Mouse (Mus musculus) T-helper 17 cell (primary cell): ENCODE measurements at regions not wholly inside any gene's neighbourhood (a gene's known extent, or its start where the extent isn't known, plus 50 kb on each side); places are given as distances from the start of the nearest gene placed in this dataset.

Source experiments
- in situ Hi-C, 2 experiments: fragments of 300-600 bp; cut with MboI, MseI; formaldehyde crosslinking; loops; 1 replicate in 1 of 2; 2 replicates in 1 of 2; pipeline ENCODE4 v1.15.1; 2025; ENCODE audit warnings: high pct_unique_total_duplicates in 2 of 2

DNA sequence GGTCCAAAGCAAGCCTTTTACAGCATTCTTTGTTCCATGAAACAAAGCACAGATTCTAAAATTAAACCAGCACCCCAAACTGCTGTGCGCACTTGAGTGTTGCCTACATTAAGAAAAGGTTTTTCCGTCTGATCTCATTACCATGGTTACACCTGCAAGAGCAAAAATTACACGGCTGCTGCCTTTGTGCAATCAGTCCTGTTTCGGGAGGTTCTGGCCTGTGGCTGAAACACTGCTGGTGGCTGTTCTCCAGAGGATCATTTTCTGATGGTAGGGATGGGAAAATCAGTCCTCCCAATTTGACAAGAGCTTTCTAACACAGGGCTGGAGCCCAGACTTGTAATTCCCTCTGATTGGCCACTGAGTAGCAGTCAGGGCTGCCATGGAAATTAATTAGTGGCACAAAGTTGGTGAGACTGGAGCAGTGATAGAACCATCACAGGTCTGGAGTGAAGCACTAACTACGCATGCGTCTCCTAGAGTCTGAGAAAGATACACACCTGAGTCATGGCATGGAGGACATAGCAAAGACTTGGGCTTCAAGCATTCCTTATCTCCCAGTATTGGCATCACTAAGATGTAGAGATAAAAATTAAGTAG is 114.8 kb upstream of the Fam49a start:
- in situ Hi-C loops: loop anchor here (5.0 to 10.0 kb wide), 3 partner anchors 790 to 962 kb away; no protein-coding TSS in a partner anchor

DNA sequence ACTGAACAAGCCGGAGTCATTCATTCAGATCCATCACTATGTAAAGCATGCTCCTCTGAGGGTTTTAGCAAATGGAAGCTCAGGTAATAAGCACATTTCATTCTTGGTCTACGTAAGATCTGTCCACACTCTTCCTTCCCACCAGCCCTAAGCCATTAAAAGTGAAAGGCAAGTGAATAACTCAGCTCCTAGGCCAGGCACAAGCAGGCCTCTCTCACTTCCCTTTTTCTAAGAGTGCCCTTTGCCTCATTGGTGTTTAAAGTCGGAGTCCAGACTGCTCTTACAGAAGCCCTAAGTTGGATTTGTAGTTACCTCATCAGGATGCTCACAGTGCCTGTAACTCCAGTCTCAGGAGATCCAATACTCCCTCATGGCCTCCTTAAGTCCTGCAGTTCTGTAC is 114.1 kb upstream of the Fam49a start:
- in situ Hi-C loops: loop anchor here (5.0 to 10.0 kb wide), 3 partner anchors 791 to 963 kb away; no protein-coding TSS in a partner anchor

DNA sequence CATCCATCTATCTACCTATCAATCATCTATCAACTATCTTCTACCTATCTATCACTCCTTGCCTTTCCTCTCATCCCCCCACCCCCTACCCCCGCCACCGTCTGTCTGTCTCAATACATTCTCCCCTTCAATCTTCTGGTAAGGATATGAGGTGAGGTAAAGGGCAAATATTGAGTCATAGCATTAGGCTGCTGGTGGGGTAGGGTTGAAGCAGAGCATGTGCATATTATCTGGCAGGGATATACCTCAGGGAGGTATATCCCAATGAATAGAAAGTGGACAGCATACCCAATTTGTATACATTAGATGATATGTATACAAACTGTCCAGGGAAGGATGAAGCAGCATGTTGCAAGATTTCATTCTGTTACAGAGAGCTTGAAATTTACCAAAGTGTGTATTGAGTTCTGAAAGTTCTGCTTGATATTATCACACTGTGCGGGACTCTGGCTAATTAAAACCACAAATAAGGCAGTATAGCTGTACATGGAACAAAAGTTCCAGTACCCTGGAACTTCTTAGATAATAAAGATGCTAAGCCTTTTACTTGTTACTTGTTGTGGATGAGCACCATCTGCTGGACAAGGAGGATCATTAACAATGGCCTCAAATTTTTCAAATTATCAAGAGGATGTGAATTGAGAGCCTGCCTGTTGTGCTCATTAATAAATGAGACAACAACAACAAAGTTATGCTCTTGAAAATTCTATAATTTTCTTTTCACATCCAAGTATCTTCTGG is 113.1 kb upstream of the Fam49a start:
- in situ Hi-C loops: loop anchor here (5.0 to 10.0 kb wide), 3 partner anchors 792 to 964 kb away; no protein-coding TSS in a partner anchor

DNA sequence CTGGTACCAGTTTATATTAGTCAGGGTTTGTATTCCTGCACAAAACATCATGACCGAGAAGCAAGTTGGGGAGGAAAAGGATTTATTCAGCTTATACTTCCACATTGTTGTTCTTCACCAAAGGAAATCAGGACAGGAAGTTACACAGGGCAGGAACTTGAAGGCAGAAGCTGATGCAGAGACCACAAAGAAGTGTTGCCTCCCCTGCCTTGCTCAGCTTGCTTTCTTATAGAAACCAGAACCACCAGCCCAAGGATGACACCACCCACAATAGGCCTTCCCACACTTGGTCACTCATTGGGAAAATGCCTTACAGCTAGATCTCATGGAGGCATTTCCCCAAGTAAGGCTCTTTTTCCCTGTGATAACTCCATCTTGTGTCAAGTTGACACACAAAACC is 97.5 kb upstream of the Fam49a start:
- in situ Hi-C loops: loop anchor here in 1 of 2 experiments (10.0 kb wide), 1 partner anchor 790 kb away; no protein-coding TSS in a partner anchor

DNA sequence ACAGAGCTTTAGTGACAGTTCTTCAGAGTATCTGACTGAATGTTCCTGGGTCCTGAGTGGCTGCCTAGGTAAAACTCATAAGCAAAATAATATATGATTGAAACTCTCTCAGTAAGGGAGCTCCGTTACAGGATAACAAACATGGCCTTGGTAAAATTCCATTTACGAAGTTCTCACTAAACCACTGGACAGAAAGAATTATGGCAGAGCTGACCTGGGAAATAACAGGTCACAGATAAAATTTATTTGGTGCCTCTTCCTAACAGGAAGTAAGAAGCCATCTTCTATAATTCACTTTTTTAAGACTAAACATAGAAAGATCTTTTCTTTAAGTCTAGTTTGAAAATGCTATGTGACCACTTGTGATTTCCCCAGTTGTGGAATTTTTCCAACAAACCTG is 91.4 kb upstream of the Fam49a start:
- in situ Hi-C loops: loop anchor here (5.0 kb wide), 4 partner anchors 52 to 227 kb away; partner anchors contain the start of gene Fam49a (in 1 of the 2)

DNA sequence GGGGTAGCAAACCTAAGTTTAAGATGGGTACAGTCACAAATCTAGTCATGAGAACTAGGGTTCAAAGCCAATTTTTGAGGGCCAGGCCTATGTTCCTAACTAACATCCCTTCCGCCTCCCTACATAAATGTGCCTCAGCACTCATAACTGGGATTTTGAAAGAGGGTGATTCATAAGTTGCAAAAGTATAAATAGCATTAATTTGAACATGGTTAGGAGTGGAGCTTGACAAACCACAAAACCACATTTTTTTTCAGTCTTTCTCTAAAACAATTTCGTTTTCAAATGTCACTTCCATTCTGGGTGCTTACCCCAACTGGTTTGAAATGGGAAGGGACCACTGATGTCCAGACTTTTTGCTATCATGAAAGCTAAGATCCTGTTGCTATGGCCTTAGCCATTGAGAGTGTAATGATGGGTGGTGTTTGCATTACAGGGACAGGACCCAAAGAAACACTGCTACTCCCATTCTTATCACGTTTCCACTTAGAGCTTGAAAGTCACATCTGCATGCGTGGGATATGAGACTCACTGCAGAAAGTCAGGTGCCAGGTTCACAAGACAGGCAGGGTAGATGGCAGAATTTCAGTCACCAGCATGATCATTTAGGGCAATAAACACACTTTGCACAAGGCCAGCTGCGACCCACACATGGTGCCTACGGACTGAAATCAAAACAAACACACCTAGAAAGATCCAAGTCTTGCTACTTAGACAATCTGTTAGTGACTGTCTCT is 89.7 kb upstream of the Fam49a start:
- in situ Hi-C loops: loop anchor here (5.0 kb wide), 4 partner anchors 50 to 225 kb away; partner anchors contain the start of gene Fam49a (in 1 of the 2)

DNA sequence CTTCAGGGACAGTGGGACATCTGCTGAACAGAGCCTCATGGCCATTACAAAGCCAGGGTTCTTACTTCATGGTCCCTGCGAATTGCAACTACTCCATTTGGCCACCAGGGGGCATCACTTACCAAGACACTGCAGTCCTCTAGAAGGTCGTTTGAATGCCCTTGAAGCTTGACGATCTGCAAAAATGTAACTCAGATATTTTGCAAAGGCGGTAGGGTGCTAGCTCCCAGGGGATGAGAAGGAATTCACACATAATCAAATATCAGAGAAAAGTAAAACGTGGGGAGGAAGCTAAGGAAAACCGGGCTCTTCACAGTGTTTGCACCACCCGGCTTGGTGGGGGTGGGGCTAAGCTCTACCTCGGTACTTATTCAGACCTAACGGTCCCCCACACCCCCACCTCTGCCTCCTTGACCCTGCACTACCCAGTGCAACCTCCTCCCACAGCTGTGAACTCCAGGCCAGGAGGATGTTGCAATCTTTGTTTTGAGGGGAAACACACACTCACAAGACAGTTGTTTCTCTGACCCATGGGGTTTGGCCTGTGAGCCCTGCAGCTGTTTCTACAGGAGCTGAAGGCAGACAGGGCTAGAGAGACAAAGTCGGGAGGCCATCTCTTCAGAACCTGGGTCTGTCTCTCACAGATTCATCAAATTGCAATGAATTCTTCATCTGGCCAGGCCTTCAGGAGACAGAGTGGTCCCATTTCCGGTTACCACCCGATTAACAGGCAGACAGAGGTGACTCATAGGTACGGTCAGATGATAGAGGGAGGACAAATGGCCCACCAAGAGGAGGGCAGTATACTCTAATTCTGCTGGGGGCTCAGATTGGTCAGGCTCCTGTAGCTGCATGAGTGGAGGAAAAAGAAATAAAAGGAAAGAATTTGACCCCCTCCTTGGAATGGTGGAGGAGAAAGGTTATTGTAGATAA is 85.3 kb upstream of the Fam49a start:
- in situ Hi-C loops: loop anchor here in 1 of 2 experiments (5.0 kb wide), 1 partner anchor 141 kb away; no protein-coding TSS in a partner anchor

DNA sequence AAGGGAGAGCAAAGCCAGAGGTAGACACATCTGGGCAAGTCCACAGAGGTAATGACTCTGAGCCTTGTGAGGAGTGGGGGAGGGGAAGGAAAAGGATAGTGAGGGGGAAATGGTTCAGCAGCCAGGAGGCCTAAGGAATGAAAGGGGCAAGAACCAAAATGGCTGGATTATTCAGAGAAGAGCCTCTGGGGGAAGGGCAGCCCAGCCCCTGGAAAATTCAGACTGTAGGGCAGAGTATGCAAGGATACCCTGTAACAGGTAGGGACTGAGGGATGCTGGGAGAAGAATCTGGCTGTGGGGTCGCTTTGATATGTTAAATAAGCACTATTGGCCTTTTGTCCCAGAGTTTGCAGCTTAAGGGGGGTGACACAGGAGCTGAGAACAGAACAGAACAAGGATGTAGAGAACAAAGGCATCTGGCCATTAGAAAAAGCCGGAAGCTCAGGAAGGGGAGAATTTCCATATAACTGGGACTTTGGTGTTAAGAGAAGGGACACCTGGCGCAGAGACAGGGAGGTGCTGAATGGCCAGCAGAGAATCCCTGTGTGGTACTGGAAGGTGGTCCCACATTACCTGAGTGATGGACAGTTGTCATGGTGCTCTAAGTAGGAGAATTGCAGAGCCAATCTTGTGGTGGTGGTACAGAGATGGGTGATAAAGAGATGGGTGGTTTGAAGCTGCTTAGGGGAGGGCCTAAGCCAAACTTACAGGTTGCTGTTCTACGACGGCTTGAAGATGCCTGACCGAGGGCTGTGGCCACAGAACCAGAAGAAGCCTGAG is 84.5 kb upstream of the Fam49a start:
- in situ Hi-C loops: loop anchor here in 1 of 2 experiments (5.0 kb wide), 1 partner anchor 140 kb away; no protein-coding TSS in a partner anchor

DNA sequence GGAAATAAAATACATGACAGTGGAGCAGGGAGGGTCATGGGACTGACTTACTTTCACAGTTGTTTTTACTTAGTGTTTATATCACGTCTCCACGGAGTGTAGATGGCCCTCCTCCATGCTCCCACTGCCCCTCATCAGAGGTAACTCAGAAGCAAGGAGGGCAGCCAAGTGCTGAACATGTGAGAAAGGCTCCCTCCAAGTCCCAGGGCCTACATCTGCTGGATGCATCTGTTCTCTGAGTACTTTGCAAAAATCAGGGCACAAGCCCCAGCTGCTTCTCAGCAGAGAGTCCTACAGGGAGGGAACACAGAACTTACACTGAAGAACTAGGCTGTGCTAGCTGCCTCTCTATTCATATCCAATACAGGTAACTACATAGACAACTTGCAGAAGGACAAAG is 83.5 kb upstream of the Fam49a start:
- in situ Hi-C loops: loop anchor here in 1 of 2 experiments (5.0 kb wide), 1 partner anchor 139 kb away; no protein-coding TSS in a partner anchor

DNA sequence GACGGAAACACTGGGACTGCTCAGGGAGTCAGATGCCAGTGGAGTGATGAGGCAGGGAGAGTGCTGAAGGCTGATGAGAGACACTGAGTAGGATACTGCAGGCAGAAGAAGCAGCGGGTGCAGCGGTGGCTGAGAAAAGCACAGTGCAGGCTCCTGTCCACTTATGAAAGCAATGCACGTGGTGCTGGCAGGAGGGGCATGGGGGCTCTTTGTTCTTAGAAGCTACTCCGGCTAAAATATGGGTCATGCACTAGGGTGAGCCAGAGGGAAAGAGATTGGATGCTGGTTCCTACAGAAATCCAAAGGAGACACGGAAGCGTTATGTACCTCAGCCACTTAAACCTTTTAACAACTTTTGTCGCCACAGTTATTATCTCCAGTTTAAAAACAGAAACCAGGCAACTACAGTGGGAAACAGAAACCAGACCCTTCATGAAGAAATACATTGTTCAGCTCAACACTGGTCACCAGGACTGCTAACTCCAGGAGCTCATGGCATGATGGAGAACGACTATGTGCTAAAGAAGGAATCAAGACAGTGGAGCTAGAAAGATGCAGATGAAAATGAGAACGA is 82.6 kb upstream of the Fam49a start:
- in situ Hi-C loops: loop anchor here in 1 of 2 experiments (5.0 kb wide), 1 partner anchor 138 kb away; no protein-coding TSS in a partner anchor

DNA sequence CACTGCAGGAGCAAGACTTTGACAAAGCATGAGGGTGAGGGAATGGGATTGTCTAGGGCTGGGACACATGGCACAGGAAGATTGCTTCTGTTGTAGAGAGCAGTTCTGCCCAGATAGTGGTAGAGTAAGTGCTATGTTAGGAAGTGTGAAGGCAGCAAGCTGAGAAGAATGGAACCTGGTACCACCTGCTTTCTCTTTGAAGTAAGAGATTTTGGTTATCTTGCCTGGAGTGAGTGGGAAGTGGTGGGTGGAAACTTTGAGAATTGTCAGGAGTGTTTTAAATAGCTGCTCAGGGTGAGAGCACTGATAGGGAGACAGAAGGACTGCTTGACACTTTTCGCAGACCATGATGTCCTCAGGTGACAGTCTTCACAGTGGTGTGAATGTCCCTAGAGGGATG is 81.0 kb upstream of the Fam49a start:
- in situ Hi-C loops: loop anchor here in 1 of 2 experiments (5.0 kb wide), 1 partner anchor 426 kb away; no protein-coding TSS in a partner anchor

DNA sequence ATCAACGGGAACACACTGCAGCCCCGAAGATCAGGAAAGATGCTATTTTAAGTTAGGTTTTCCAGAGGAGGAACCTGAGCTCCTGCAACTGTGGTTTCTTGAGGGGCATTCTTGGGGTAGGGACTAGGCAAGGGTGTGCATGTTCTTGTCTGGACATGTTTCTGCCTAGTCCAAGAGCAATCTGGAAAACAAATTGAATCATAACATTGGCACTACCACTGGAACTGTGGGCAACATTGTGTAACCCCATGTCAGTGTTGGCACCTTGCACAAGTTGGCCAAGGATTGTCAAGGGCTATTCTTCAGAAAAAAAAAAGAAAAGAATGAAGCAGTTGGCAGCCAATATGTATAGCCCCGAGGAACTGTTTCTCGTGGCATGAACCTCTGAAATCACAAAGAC is 80.3 kb upstream of the Fam49a start:
- in situ Hi-C loops: loop anchor here in 1 of 2 experiments (5.0 kb wide), 1 partner anchor 426 kb away; no protein-coding TSS in a partner anchor

DNA sequence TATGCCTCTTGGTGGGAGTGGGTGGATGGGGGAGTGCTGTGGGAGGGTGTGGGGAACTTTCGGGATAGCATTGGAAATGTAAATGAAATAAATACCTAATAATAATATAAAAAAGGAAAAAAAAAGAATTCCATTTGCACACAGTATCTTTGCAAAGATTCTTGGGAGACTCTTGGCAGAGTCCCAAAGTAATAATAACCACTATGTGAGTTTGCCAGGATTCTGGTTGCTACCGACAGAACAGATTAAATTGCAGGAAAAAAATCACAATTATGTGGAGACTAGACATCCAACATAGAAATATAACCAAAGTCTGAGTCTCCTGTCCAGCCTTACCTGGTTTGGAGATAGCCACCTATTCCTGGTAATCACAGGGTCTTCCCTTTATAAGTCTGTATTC is 75.6 kb upstream of the Fam49a start:
- in situ Hi-C loops: no loop called here

DNA sequence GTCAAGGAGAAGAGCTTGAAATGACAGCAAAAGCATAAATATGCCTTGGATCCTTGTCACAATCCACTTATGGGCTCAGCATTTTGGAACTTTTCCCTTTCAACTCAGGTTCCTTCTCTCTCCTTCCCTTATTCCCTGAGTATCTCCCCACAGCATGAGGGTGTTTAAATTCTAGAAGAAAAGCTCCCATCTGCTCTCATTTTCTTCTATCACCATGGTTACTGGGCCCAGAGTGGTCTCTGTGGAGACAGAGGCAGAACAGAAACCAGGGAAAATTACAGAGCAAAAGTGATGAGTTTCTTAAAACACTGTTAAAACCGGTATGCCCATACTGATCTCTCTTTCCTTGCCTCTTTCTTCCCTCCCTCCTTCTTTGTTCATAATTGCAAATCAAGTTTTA is 66.9 kb upstream of the Fam49a start:
- in situ Hi-C loops: no loop called here

DNA sequence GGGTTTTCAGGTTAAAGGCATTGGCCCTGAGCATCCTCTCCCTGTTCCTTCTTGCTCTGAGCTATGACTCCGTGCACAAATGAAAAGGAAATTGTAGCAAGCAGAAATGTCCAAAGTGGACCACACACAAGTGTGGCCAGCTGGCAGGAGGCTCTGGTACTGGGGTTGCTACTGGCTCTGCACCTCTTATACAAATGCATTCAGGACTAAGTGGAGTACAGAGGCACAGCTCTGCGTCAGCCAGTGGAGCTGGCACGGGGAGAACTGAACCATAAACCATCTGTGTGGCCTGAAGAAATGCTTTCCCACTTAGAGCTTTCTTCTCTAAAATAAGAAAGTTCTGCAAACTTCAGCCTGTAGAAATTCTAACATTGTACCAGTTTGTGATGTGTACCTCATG is 65.3 kb upstream of the Fam49a start:
- in situ Hi-C loops: no loop called here

DNA sequence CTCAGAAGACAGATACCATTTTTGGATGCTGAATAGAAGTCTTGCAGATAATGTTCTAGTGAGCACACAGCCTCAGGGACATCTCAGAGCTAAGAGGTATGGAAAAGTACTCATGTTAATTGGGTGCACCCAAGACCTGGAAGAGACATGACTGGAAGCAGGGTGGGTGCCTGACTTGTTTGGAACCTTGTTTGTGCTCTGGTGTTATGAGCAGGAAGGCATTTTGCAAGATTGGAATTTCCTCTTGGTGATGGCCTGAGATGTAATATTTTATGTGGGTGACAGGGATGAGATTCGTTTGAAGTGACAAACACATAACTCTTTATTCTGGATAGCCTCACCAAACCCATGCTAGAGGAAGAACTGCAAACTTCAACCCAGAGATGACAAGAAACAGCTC is 53.7 kb upstream of the Fam49a start:
- in situ Hi-C loops: loop anchor here in 1 of 2 experiments (10.0 kb wide), 1 partner anchor 1833 kb away; no protein-coding TSS in a partner anchor
